ENCODE assay signal across 8 mouse cellular contexts in the genomic region with DNA sequence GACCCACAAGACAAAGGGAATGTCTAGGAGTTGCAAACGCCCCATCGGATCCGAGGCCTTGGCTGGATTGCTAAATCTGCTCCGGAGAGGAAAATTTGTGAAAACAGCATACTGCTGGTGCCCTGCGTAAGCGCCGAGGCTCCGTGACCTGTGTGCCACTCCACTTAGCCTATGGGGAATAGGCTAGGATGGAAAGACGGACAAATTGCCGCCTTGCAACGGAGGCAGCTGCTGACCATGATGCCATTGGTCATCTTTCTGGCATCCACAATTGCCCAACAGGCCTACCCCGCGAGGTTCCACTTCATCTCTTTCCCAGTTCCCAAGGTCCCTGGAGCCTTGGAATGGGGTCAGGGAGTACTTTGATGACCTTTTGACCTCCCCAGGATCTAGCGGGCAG. TPM values are rescaled to one million over a fixed set of nuclear protein-coding genes. Genes with fewer than 3 reads are reported as not detected.
DNase-seq lines count a peak whose midpoint lies in the region; ATAC-seq and TF ChIP-seq lines count a peak whose summit lies in the region.

No protein-coding gene starts in this region.

- no peaks in the 10 kb centered on the region for H3K9me3 ChIP-seq in hindbrain, embryonic 13.5 days
- no peaks in the 10 kb centered on the region for H3K9me3 ChIP-seq in midbrain, embryonic 14.5 days (ENCODE audit: control insufficient read depth, low read length)

- H3K27me3 ChIP-seq in kidney, adult 2 months (replicated peaks; ENCODE audit: control insufficient read depth, insufficient read depth, low read length): no peaks in the 10 kb centered on the region
- H3K27me3 ChIP-seq in hindbrain, embryonic 13.5 days: 0 out of 2 replicates have a peak, but pooled peaks cover 5% of the 10 kb centered on the region
- no peaks in the 10 kb centered on the region for H3K27me3 ChIP-seq in midbrain, embryonic 14.5 days (ENCODE audit: control insufficient read depth, insufficient read depth, low read length)

- H3K4me1 ChIP-seq in kidney, adult 2 months (ENCODE audit: control insufficient read depth, insufficient read depth, low read length): no peaks in the 10 kb centered on the region
- H3K4me1 ChIP-seq in hindbrain, embryonic 13.5 days (replicated peaks): peaks cover 64% of the 10 kb centered on the region
- peaks cover 44% of the 10 kb centered on the region for H3K4me1 ChIP-seq in midbrain, embryonic 14.5 days (ENCODE audit: control insufficient read depth, insufficient read depth, low read length)

- no peak for TF ChIP-seq CTCF in kidney, adult 2 months (conservative IDR thresholded peaks at IDR 0.05; ENCODE audit: insufficient read depth, insufficient read length, low read depth, low read length)

- WGBS in kidney, adult 2 months: 3% methylated on average over 14 of the region's 14 CpGs
- WGBS in hindbrain, embryonic 13.5 days: under 1% methylated on average over 14 of the region's 14 CpGs
- under 1% methylated on average over 14 of the region's 14 CpGs for WGBS in midbrain, embryonic 14.5 days

- DNase-seq in kidney, adult 2 months: no peak
- no peak for DNase-seq in kidney, adult 8-10 months
- peak; percentile 47 for DNase-seq in adrenal gland, postnatal 14 days
- DNase-seq in midbrain, embryonic 14.5 days: no peak
- no peak for DNase-seq in layer of hippocampus, adult 8-10 months (ENCODE audit: low spot score in 2 of 2)
- no peak for DNase-seq in cerebellum, adult 8-10 months

- H3K36me3 ChIP-seq in kidney, adult 2 months (ENCODE audit: control insufficient read depth, insufficient read depth, low read length): no peaks in the 10 kb centered on the region
- no peaks in the 10 kb centered on the region; the same call in 1 of the 2 replicates for H3K36me3 ChIP-seq in hindbrain, embryonic 13.5 days
- H3K36me3 ChIP-seq in midbrain, embryonic 14.5 days (ENCODE audit: control insufficient read depth, insufficient read depth, low read length): no peaks in the 10 kb centered on the region

- H3K4me2 ChIP-seq in hindbrain, embryonic 13.5 days: peak overlapping the region; percentile 89
- peak overlapping the region; percentile 94 for H3K4me2 ChIP-seq in midbrain, embryonic 14.5 days (ENCODE audit: low read length)

- no peak for TF ChIP-seq POLR2A in kidney, adult 2 months (IDR thresholded peaks at IDR 0.05; ENCODE audit: low read depth, low read length)

- peak overlapping the region; percentile 77 for H3K9ac ChIP-seq in hindbrain, embryonic 13.5 days
- H3K9ac ChIP-seq in midbrain, embryonic 14.5 days (replicated peaks; ENCODE audit: low read length): peak overlapping the region; percentile 48

- ATAC-seq in hindbrain, embryonic 13.5 days (ENCODE audit: low FRiP score): no peak
- no peak for ATAC-seq in midbrain, embryonic 14.5 days (ENCODE audit: low FRiP score, low TSS enrichment)
- no peak for ATAC-seq in megakaryocyte progenitor cell, adult 5-6 weeks (replicated peaks; ENCODE audit: poor library complexity)

- H3K27ac ChIP-seq in kidney, adult 2 months (ENCODE audit: insufficient read depth, low read depth, low read length): no peak overlapping the region
- no peak overlapping the region for H3K27ac ChIP-seq in hindbrain, embryonic 13.5 days
- no peak overlapping the region for H3K27ac ChIP-seq in midbrain, embryonic 14.5 days (replicated peaks; ENCODE audit: low read depth, low read length)

- peak overlapping the region; percentile 16; the same call in 1 of the 2 replicates for H3K4me3 ChIP-seq in kidney, adult 2 months (ENCODE audit: insufficient read depth, low read depth, low read length)
- peak overlapping the region; percentile 70 for H3K4me3 ChIP-seq in hindbrain, embryonic 13.5 days
- peak overlapping the region; percentile 73 for H3K4me3 ChIP-seq in midbrain, embryonic 14.5 days (replicated peaks; ENCODE audit: low read depth, low read length)

RNA-seq across cellular contexts. Expression of a gene that starts 0.8 kb away (rescaled TPM):
- polyA plus RNA-seq in kidney, adult 2 months (2012; rRNA removed): 0.39 and 0.55 TPM in 2 replicates
- 13.2 and 13.4 TPM in 2 replicates for total RNA-seq in adrenal gland, postnatal 14 days (2021)
- 43.2 and 43.6 TPM in 2 replicates for polyA plus RNA-seq in hindbrain, embryonic 13.5 days (2015; fragmentation: Nextera tagmentation; extraction: Ambion mirVana)
- polyA plus RNA-seq in midbrain, embryonic 14.5 days (2014; fragmentation: Nextera tagmentation; extraction: Ambion mirVana): 26.5 and 39.3 TPM in 2 replicates
- under 1 TPM in 2 of 4 experiments, not detected in 2; 0.58 to 0.77 TPM for total RNA-seq in layer of hippocampus, adult 8-10 months (2022)
- 20.4 and 21.5 TPM in 2 replicates for total RNA-seq in megakaryocyte progenitor cell, adult 5-6 weeks (2015)
- 13.7 and 14.3 TPM in 2 replicates for total RNA-seq in megakaryocyte progenitor cell, adult 5-6 weeks (2017)

RNA-seq across cellular contexts. Expression of a gene that starts 5.3 kb away (rescaled TPM):
- polyA plus RNA-seq in kidney, adult 2 months (2012; rRNA removed): not detected in 2 replicates
- 0.15 and 0.41 TPM in 2 replicates for total RNA-seq in adrenal gland, postnatal 14 days (2021)
- polyA plus RNA-seq in hindbrain, embryonic 13.5 days (2015; fragmentation: Nextera tagmentation; extraction: Ambion mirVana): 0.31 and 0.39 TPM in 2 replicates
- 0.23 and 0.29 TPM in 2 replicates for polyA plus RNA-seq in midbrain, embryonic 14.5 days (2014; fragmentation: Nextera tagmentation; extraction: Ambion mirVana)
- not detected for total RNA-seq in layer of hippocampus, adult 8-10 months (2022)
- 0.15 TPM in 1 of 2 replicates, not detected in the other for total RNA-seq in megakaryocyte progenitor cell, adult 5-6 weeks (2015)
- total RNA-seq in megakaryocyte progenitor cell, adult 5-6 weeks (2017): 0.20 and 0.54 TPM in 2 replicates

Comparison
In these comparisons a context has a peak if more than half of its experiments do, and no peak if none do; other contexts are left out.
1. H3K4me3 ChIP-seq: peak in every context shown above with its lines; median percentile 73 in midbrain, embryonic 14.5 days; 70 in hindbrain, embryonic 13.5 days; 16 in kidney, adult 2 months.